Mouse (Mus musculus) left cerebral cortex, postnatal 4 days (tissue): ENCODE results near the gene Gale. TPM values are rescaled to one million over a fixed set of nuclear protein-coding genes. Genes with fewer than 3 reads are reported as not detected.

Experiments
- DNase-seq: peaks from one replicate; pipeline ENCODE4 v3.0.0-alpha.2; 2022
- intact Hi-C: fragments of 180-260 bp; cut with DNase I; formaldehyde crosslinking; loops from one replicate; pipeline ENCODE4 v1.15.1; 2025
- total RNA-seq, 2 experiments: library from RNA; stranded (reverse); gene quantifications; 2 replicates each; pipeline ENCODE4 v1.2.3; 2021

Gene Gale
- total RNA-seq, 2 experiments from 2014 or later: 30.9 to 35.8 TPM

- intact Hi-C loops: no loop called here
- DNase-seq: no peak
Observed at GRCm38 (mm10) chr4:136006821-136007220, 43.3 kb downstream of the Gale start.

GRCm38 (mm10) chr4:136008782-136009447 is 45.4 kb downstream of the Gale start:
- intact Hi-C loops: no loop called here
- no peak for DNase-seq

- no peak for DNase-seq
- intact Hi-C loops: no loop called here
Observed at GRCm38 (mm10) chr4:136010586-136010985, 47.1 kb downstream of the Gale start.

- intact Hi-C loops: no loop called here
- DNase-seq: no peak
Observed at GRCm38 (mm10) chr4:136016059-136016602, 52.6 kb downstream of the Gale start.

Other genes with a start within 250 kb of the Gale start
- gene Il22ra1, start 235.6 kb upstream of the Gale start, total RNA-seq: under 1 TPM; 0.24 to 0.26 TPM
- under 1 TPM; 0.81 to 0.86 TPM for gene Myom3, start 204.0 kb upstream of the Gale start, total RNA-seq
- 100 to 1,000 TPM; 103 to 120 TPM for gene Srsf10, start 108.0 kb upstream of the Gale start, total RNA-seq
- gene Pnrc2, start 89.9 kb upstream of the Gale start, total RNA-seq: 10 to 100 TPM; 41.1 to 45.2 TPM
- under 1 TPM; 0.12 to 0.16 TPM for gene Cnr2, start 68.3 kb upstream of the Gale start, total RNA-seq
- 10 to 100 TPM; 44.2 to 46.8 TPM for gene Fuca1, start 43.0 kb upstream of the Gale start, total RNA-seq
- 10 to 100 TPM; 30.2 to 33.9 TPM for gene Hmgcl, start 17.3 kb upstream of the Gale start, total RNA-seq
- gene Lypla2, start 8.9 kb downstream of the Gale start, total RNA-seq: 100 to 1,000 TPM; 110 to 122 TPM
- 10 to 100 TPM; 31.0 to 38.1 TPM for gene Pithd1, start 23.5 kb downstream of the Gale start, total RNA-seq
- gene Eloa, start 58.0 kb downstream of the Gale start, total RNA-seq: 10 to 100 TPM; 34.9 to 36.1 TPM
- gene Rpl11, start 89.7 kb downstream of the Gale start, total RNA-seq: 100 to 1,000 TPM; 347 to 361 TPM
- gene Id3, start 179.8 kb downstream of the Gale start, total RNA-seq: 10 to 100 TPM; 50.9 to 52.7 TPM
- gene E2f2, start 208.7 kb downstream of the Gale start, total RNA-seq: 1 to 10 TPM; 1.4 to 1.5 TPM
- 1 to 10 TPM; 4.2 to 4.9 TPM for gene Asap3, start 242.6 kb downstream of the Gale start, total RNA-seq